8 mouse cellular contexts compared by ENCODE assay signal in the genomic region with DNA sequence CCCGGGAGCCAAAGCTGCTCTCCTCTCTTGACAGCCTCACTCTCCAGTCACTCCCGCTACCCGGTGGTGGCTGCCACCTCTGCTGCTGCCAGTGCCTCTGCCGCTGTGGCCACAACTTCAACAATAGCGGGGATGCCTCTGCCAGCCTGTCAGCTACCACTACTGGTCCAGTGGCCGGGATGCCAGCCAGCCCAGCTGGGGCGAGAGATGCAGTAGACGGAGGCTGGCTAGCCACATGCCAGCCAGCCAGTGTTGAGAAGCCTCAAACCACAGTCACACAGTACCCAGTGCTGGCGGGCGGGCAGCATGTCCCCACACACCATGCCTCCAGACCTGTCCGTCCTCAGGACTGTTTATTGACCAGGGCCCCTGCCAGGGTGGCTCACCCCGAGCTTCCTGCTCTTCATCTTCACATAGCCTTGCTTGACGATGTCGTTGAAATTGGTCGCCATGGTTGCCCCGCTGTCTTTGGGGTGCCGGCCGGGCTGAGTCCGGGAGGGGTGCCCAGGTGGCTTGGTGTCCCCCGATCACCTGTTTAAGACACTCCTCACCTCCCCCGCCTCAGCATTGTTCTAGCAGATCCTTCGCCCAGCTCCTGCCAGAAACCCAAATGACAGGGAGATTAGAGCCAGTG. TPM values are rescaled to one million over a fixed set of nuclear protein-coding genes. Genes with fewer than 3 reads are reported as not detected.
A peak's percentile ranks its signal among the peaks of the same experiment; 100 is the strongest.
DNase-seq lines count a peak whose midpoint lies in the region; ATAC-seq lines count a peak whose summit lies in the region.

No protein-coding gene starts in this region.

- no peaks in the 10 kb centered on the region for H3K9me3 ChIP-seq in embryonic facial prominence, embryonic 13.5 days
- no peaks in the 10 kb centered on the region for H3K9me3 ChIP-seq in hindbrain, embryonic 12.5 days (replicated peaks)
- H3K9me3 ChIP-seq in limb, embryonic 11.5 days (ENCODE audit: control insufficient read depth, low read length), result no peaks in the 10 kb centered on the region
- H3K9me3 ChIP-seq in midbrain, embryonic 13.5 days, result no peaks in the 10 kb centered on the region

- H3K36me3 ChIP-seq in embryonic facial prominence, embryonic 13.5 days, result peaks cover 21% of the 10 kb centered on the region
- peaks cover 18% of the 10 kb centered on the region for H3K36me3 ChIP-seq in hindbrain, embryonic 12.5 days
- no peaks in the 10 kb centered on the region for H3K36me3 ChIP-seq in limb, embryonic 11.5 days (ENCODE audit: control insufficient read depth, insufficient read depth, low read length)
- H3K36me3 ChIP-seq in midbrain, embryonic 13.5 days, result peaks cover 21% of the 10 kb centered on the region

- H3K4me2 ChIP-seq in embryonic facial prominence, embryonic 13.5 days, result peak overlapping the region; percentile 89
- peak overlapping the region; percentile 78 for H3K4me2 ChIP-seq in hindbrain, embryonic 12.5 days (replicated peaks)
- H3K4me2 ChIP-seq in limb, embryonic 11.5 days (ENCODE audit: low read depth, severe bottlenecking), result peak overlapping the region; percentile 77
- H3K4me2 ChIP-seq in midbrain, embryonic 13.5 days (replicated peaks), result peak overlapping the region; percentile 80

- ATAC-seq in embryonic facial prominence, embryonic 13.5 days (ENCODE audit: insufficient number of reproducible peaks, insufficient read depth, low FRiP score, low TSS enrichment, low read depth), result 0 out of 2 replicates have a peak, but pooled peaks have one; percentile 5
- ATAC-seq in hindbrain, embryonic 12.5 days (ENCODE audit: low FRiP score), result peak; percentile 64
- ATAC-seq in limb, embryonic 11.5 days (ENCODE audit: insufficient number of reproducible peaks, low FRiP score, low TSS enrichment, low read depth), result peak; percentile 6; the same call in 1 of the 2 replicates
- ATAC-seq in midbrain, embryonic 13.5 days, result peak; percentile 58

- peak overlapping the region; percentile 72 for H3K9ac ChIP-seq in embryonic facial prominence, embryonic 13.5 days
- peak overlapping the region; percentile 72 for H3K9ac ChIP-seq in hindbrain, embryonic 12.5 days
- peak overlapping the region; percentile 35 for H3K9ac ChIP-seq in limb, embryonic 11.5 days (ENCODE audit: low read length)
- peak overlapping the region; percentile 81 for H3K9ac ChIP-seq in midbrain, embryonic 13.5 days (replicated peaks)

- H3K27me3 ChIP-seq in embryonic facial prominence, embryonic 13.5 days, result peaks cover 9% of the 10 kb centered on the region
- peaks cover 30% of the 10 kb centered on the region for H3K27me3 ChIP-seq in hindbrain, embryonic 12.5 days
- 0 out of 2 replicates have a peak, but pooled peaks cover 2% of the 10 kb centered on the region for H3K27me3 ChIP-seq in limb, embryonic 11.5 days (ENCODE audit: control insufficient read depth, insufficient read depth, low read length)
- peaks cover 24% of the 10 kb centered on the region for H3K27me3 ChIP-seq in midbrain, embryonic 13.5 days

- DNase-seq in ovary, postnatal 36 days (ENCODE audit: low spot score), result peak; percentile 23
- DNase-seq in ovary, adult 18-20 months (ENCODE audit: low spot score), result no peak
- no peak for DNase-seq in limb, embryonic 11.5 days (ENCODE audit: low spot score)
- DNase-seq in urinary bladder, postnatal 36 days (ENCODE audit: low spot score in 2 of 2), result no peak
- DNase-seq in adrenal gland, adult 8-10 months, result no peak

- WGBS in embryonic facial prominence, embryonic 13.5 days, result 4% methylated on average over 22 of the region's 22 CpGs
- WGBS in hindbrain, embryonic 12.5 days, result 4% methylated on average over 22 of the region's 22 CpGs
- 18% methylated on average over 22 of the region's 22 CpGs for WGBS in limb, embryonic 11.5 days
- 1% methylated on average over 22 of the region's 22 CpGs for WGBS in midbrain, embryonic 13.5 days

- H3K4me1 ChIP-seq in embryonic facial prominence, embryonic 13.5 days, result peaks cover 55% of the 10 kb centered on the region
- peaks cover 53% of the 10 kb centered on the region for H3K4me1 ChIP-seq in hindbrain, embryonic 12.5 days
- H3K4me1 ChIP-seq in limb, embryonic 11.5 days (ENCODE audit: control insufficient read depth, insufficient read depth, low read length), result peaks cover 33% of the 10 kb centered on the region
- peaks cover 58% of the 10 kb centered on the region for H3K4me1 ChIP-seq in midbrain, embryonic 13.5 days (replicated peaks)

- H3K27ac ChIP-seq in embryonic facial prominence, embryonic 13.5 days, result no peak overlapping the region; the same call in 1 of the 2 replicates
- peak overlapping the region; percentile 48; the same call in 1 of the 2 replicates for H3K27ac ChIP-seq in hindbrain, embryonic 12.5 days
- no peak overlapping the region for H3K27ac ChIP-seq in limb, embryonic 11.5 days (replicated peaks; ENCODE audit: low read depth, low read length)
- H3K27ac ChIP-seq in midbrain, embryonic 13.5 days, result peak overlapping the region; percentile 67

- peak overlapping the region; percentile 51 for H3K4me3 ChIP-seq in embryonic facial prominence, embryonic 13.5 days
- H3K4me3 ChIP-seq in hindbrain, embryonic 12.5 days, result peak overlapping the region; percentile 54
- H3K4me3 ChIP-seq in limb, embryonic 11.5 days (ENCODE audit: low read depth, low read length), result peak overlapping the region; percentile 39
- H3K4me3 ChIP-seq in midbrain, embryonic 13.5 days (replicated peaks), result peak overlapping the region; percentile 72

RNA-seq across cellular contexts. Expression of gene Dok4, which starts 5.5 kb away (rescaled TPM):
- 23.2 and 23.7 TPM in 2 replicates for polyA plus RNA-seq in embryonic facial prominence, embryonic 13.5 days (2015; fragmentation: Nextera tagmentation; extraction: Ambion mirVana)
- polyA plus RNA-seq in hindbrain, embryonic 12.5 days (2016; fragmentation: Nextera tagmentation; extraction: Ambion mirVana), result 28.4 and 29.9 TPM in 2 replicates
- 14.6 and 16.4 TPM in 2 replicates for polyA plus RNA-seq in limb, embryonic 11.5 days (2014; fragmentation: Nextera tagmentation; extraction: Ambion mirVana)
- 51.2 and 54.5 TPM in 2 replicates for polyA plus RNA-seq in midbrain, embryonic 13.5 days (2015; fragmentation: Nextera tagmentation; extraction: Ambion mirVana)
- 10 to 100 TPM in 2 of 4 experiments, 1 to 10 TPM in 2; 6.5 to 13.8 (median 9.8) TPM for total RNA-seq in adrenal gland, adult 8-10 months (2022)

RNA-seq across cellular contexts. Expression of gene Polr2c, which starts 13.3 kb away (rescaled TPM):
- polyA plus RNA-seq in embryonic facial prominence, embryonic 13.5 days (2015; fragmentation: Nextera tagmentation; extraction: Ambion mirVana), result 152 and 159 TPM in 2 replicates
- polyA plus RNA-seq in hindbrain, embryonic 12.5 days (2016; fragmentation: Nextera tagmentation; extraction: Ambion mirVana), result 120 and 129 TPM in 2 replicates
- polyA plus RNA-seq in limb, embryonic 11.5 days (2014; fragmentation: Nextera tagmentation; extraction: Ambion mirVana), result 178 and 189 TPM in 2 replicates
- polyA plus RNA-seq in midbrain, embryonic 13.5 days (2015; fragmentation: Nextera tagmentation; extraction: Ambion mirVana), result 133 and 140 TPM in 2 replicates
- total RNA-seq in adrenal gland, adult 8-10 months (2022), result 10 to 100 TPM; 55.9 to 91.6 (median 71.1) TPM

RNA-seq across cellular contexts. Expression of gene Ciapin1, which starts 32.4 kb away (rescaled TPM):
- polyA plus RNA-seq in embryonic facial prominence, embryonic 13.5 days (2015; fragmentation: Nextera tagmentation; extraction: Ambion mirVana), result 109 and 123 TPM in 2 replicates
- 169 and 178 TPM in 2 replicates for polyA plus RNA-seq in hindbrain, embryonic 12.5 days (2016; fragmentation: Nextera tagmentation; extraction: Ambion mirVana)
- polyA plus RNA-seq in limb, embryonic 11.5 days (2014; fragmentation: Nextera tagmentation; extraction: Ambion mirVana), result 129 and 131 TPM in 2 replicates
- 202 and 203 TPM in 2 replicates for polyA plus RNA-seq in midbrain, embryonic 13.5 days (2015; fragmentation: Nextera tagmentation; extraction: Ambion mirVana)
- 10 to 100 TPM; 67.0 to 99.3 (median 78.5) TPM for total RNA-seq in adrenal gland, adult 8-10 months (2022)

RNA-seq across cellular contexts. Expression of gene Coq9, which starts 32.5 kb away (rescaled TPM):
- 61.8 and 65.9 TPM in 2 replicates for polyA plus RNA-seq in embryonic facial prominence, embryonic 13.5 days (2015; fragmentation: Nextera tagmentation; extraction: Ambion mirVana)
- polyA plus RNA-seq in hindbrain, embryonic 12.5 days (2016; fragmentation: Nextera tagmentation; extraction: Ambion mirVana), result 52.6 and 55.3 TPM in 2 replicates
- 63.5 and 64.0 TPM in 2 replicates for polyA plus RNA-seq in limb, embryonic 11.5 days (2014; fragmentation: Nextera tagmentation; extraction: Ambion mirVana)
- 56.1 and 61.6 TPM in 2 replicates for polyA plus RNA-seq in midbrain, embryonic 13.5 days (2015; fragmentation: Nextera tagmentation; extraction: Ambion mirVana)
- total RNA-seq in adrenal gland, adult 8-10 months (2022), result 100 to 1,000 TPM; 145 to 165 (median 158) TPM

RNA-seq across cellular contexts. Expression of gene Ccdc102a, which starts 47.3 kb away (rescaled TPM):
- polyA plus RNA-seq in embryonic facial prominence, embryonic 13.5 days (2015; fragmentation: Nextera tagmentation; extraction: Ambion mirVana), result 38.0 and 40.7 TPM in 2 replicates
- 30.8 and 30.9 TPM in 2 replicates for polyA plus RNA-seq in hindbrain, embryonic 12.5 days (2016; fragmentation: Nextera tagmentation; extraction: Ambion mirVana)
- 38.0 and 39.2 TPM in 2 replicates for polyA plus RNA-seq in limb, embryonic 11.5 days (2014; fragmentation: Nextera tagmentation; extraction: Ambion mirVana)
- 4.0 and 6.0 TPM in 2 replicates for polyA plus RNA-seq in midbrain, embryonic 13.5 days (2015; fragmentation: Nextera tagmentation; extraction: Ambion mirVana)
- 10 to 100 TPM in 2 of 4 experiments, 1 to 10 TPM in 2; 6.9 to 11.1 (median 8.6) TPM for total RNA-seq in adrenal gland, adult 8-10 months (2022)

Comparison
In these comparisons a context has a peak if more than half of its experiments do, and no peak if none do; other contexts are left out.
1. ATAC-seq: peak in every context shown above with its lines; median percentile 64 in hindbrain, embryonic 12.5 days; 58 in midbrain, embryonic 13.5 days; 6 in limb, embryonic 11.5 days; 5 in embryonic facial prominence, embryonic 13.5 days.
2. H3K27ac ChIP-seq: peak in hindbrain, embryonic 12.5 days (single experiment) and midbrain, embryonic 13.5 days (single experiment); none in embryonic facial prominence, embryonic 13.5 days (single experiment) and limb, embryonic 11.5 days (single experiment).
3. Peak in every context shown above with its lines, with median percentiles within 50 percentile points of each other: H3K4me2 ChIP-seq, H3K4me3 ChIP-seq and H3K9ac ChIP-seq.